Mouse (Mus musculus): ENCODE results near the gene Tbc1d22a. TPM values are rescaled to one million over a fixed set of nuclear protein-coding genes. Genes with fewer than 3 reads are reported as not detected.

Tbc1d22a gene
- polyA plus RNA-seq, 1 experiment from 2014 or later: 15.3 TPM

- Histone ChIP-seq H3K9ac (ENCODE audit: low read depth, low read length) (no peak overlapping the region), H3K4me2 (replicated peaks; ENCODE audit: low read depth) (no peak overlapping the region), H3K36me3 (ENCODE audit: control insufficient read depth, insufficient read depth) (peaks cover 8% of the 10 kb centered on the region; the same call in 1 of the 2 replicates), H3K27ac (ENCODE audit: low read depth, low read length) (no peak overlapping the region), H3K4me1 (replicated peaks; ENCODE audit: control insufficient read depth, insufficient read depth, low read length) (no peaks in the 10 kb centered on the region), H3K4me3 (ENCODE audit: low read depth, low read length) (no peak overlapping the region), H3K27me3 (replicated peaks; ENCODE audit: control insufficient read depth, insufficient read depth, low read length) (no peaks in the 10 kb centered on the region), H3K9me3 (ENCODE audit: control insufficient read depth) (no peaks in the 10 kb centered on the region)
- ATAC-seq: no peak
- WGBS: 76% methylated on average over 2 of the region's 2 CpGs
- TF ChIP-seq CTCF (IDR thresholded peaks at IDR 0.05; ENCODE audit: low read depth): no peak
These were observed 141.6 kb downstream of the Tbc1d22a start for GRCm38 (mm10) chr15:86355857-86356256.

- Histone ChIP-seq H3K9me3 (ENCODE audit: control insufficient read depth) (no peaks in the 10 kb centered on the region), H3K36me3 (ENCODE audit: control insufficient read depth, insufficient read depth) (no peaks in the 10 kb centered on the region), H3K27me3 (replicated peaks; ENCODE audit: control insufficient read depth, insufficient read depth, low read length) (no peaks in the 10 kb centered on the region), H3K27ac (ENCODE audit: low read depth, low read length) (no peak overlapping the region), H3K9ac (ENCODE audit: low read depth, low read length) (no peak overlapping the region), H3K4me1 (replicated peaks; ENCODE audit: control insufficient read depth, insufficient read depth, low read length) (no peaks in the 10 kb centered on the region), H3K4me2 (replicated peaks; ENCODE audit: low read depth) (no peak overlapping the region), H3K4me3 (ENCODE audit: low read depth, low read length) (no peak overlapping the region)
- no peak for ATAC-seq
- TF ChIP-seq CTCF (IDR thresholded peaks at IDR 0.05; ENCODE audit: low read depth): no peak
- 65% methylated on average over 3 of the region's 3 CpGs for WGBS
These were observed 146.1 kb downstream of the Tbc1d22a start for GRCm38 (mm10) chr15:86360376-86360775.

- TF ChIP-seq CTCF (IDR thresholded peaks at IDR 0.05; ENCODE audit: low read depth): no peak
- no peak for ATAC-seq
- WGBS: 83% methylated on average over 10 of the region's 10 CpGs
These were observed 148.3 kb downstream of the Tbc1d22a start for GRCm38 (mm10) chr15:86362306-86363150.

GRCm38 (mm10) chr15:86363841-86364295 is 149.6 kb downstream of the Tbc1d22a start:
- no peak for TF ChIP-seq CTCF (IDR thresholded peaks at IDR 0.05; ENCODE audit: low read depth)
- Histone ChIP-seq H3K9ac (ENCODE audit: low read depth, low read length) (no peak overlapping the region), H3K4me2 (replicated peaks; ENCODE audit: low read depth) (no peak overlapping the region), H3K27me3 (replicated peaks; ENCODE audit: control insufficient read depth, insufficient read depth, low read length) (no peaks in the 10 kb centered on the region), H3K4me3 (ENCODE audit: low read depth, low read length) (no peak overlapping the region), H3K9me3 (ENCODE audit: control insufficient read depth) (no peaks in the 10 kb centered on the region), H3K27ac (ENCODE audit: low read depth, low read length) (no peak overlapping the region), H3K4me1 (replicated peaks; ENCODE audit: control insufficient read depth, insufficient read depth, low read length) (no peaks in the 10 kb centered on the region), H3K36me3 (ENCODE audit: control insufficient read depth, insufficient read depth) (peaks cover 3% of the 10 kb centered on the region; the same call in 1 of the 2 replicates)
- WGBS: 90% methylated on average over 4 of the region's 4 CpGs
- no peak for ATAC-seq

More at GRCm38 (mm10) chr15:86362306-86363150, 148.3 kb downstream of the Tbc1d22a start:
- no peaks in the 10 kb centered on the region for H3K27me3 ChIP-seq (replicated peaks; ENCODE audit: control insufficient read depth, insufficient read depth, low read length)
- no peaks in the 10 kb centered on the region for H3K9me3 ChIP-seq (ENCODE audit: control insufficient read depth)
- no peak overlapping the region for H3K27ac ChIP-seq (ENCODE audit: low read depth, low read length)
- H3K4me3 ChIP-seq (ENCODE audit: low read depth, low read length): no peak overlapping the region
- peaks cover 3% of the 10 kb centered on the region; the same call in 1 of the 2 replicates for H3K36me3 ChIP-seq (ENCODE audit: control insufficient read depth, insufficient read depth)
- no peak overlapping the region for H3K9ac ChIP-seq (ENCODE audit: low read depth, low read length)
- H3K4me2 ChIP-seq (replicated peaks; ENCODE audit: low read depth): no peak overlapping the region
- no peaks in the 10 kb centered on the region for H3K4me1 ChIP-seq (replicated peaks; ENCODE audit: control insufficient read depth, insufficient read depth, low read length)

- 92% methylated on average over 10 of the region's 10 CpGs for WGBS
- ATAC-seq: no peak
- Histone ChIP-seq H3K4me3 (ENCODE audit: low read depth, low read length) (no peak overlapping the region), H3K9me3 (ENCODE audit: control insufficient read depth) (no peaks in the 10 kb centered on the region), H3K4me1 (replicated peaks; ENCODE audit: control insufficient read depth, insufficient read depth, low read length) (no peaks in the 10 kb centered on the region), H3K9ac (ENCODE audit: low read depth, low read length) (no peak overlapping the region), H3K36me3 (ENCODE audit: control insufficient read depth, insufficient read depth) (peaks cover 3% of the 10 kb centered on the region; the same call in 1 of the 2 replicates), H3K27me3 (replicated peaks; ENCODE audit: control insufficient read depth, insufficient read depth, low read length) (no peaks in the 10 kb centered on the region), H3K4me2 (replicated peaks; ENCODE audit: low read depth) (no peak overlapping the region), H3K27ac (ENCODE audit: low read depth, low read length) (no peak overlapping the region)
- TF ChIP-seq CTCF (IDR thresholded peaks at IDR 0.05; ENCODE audit: low read depth): no peak
These were observed 150.8 kb downstream of the Tbc1d22a start for GRCm38 (mm10) chr15:86364948-86365658.

- ATAC-seq: no peak
- Histone ChIP-seq H3K9ac (ENCODE audit: low read depth, low read length) (no peak overlapping the region), H3K4me1 (replicated peaks; ENCODE audit: control insufficient read depth, insufficient read depth, low read length) (no peaks in the 10 kb centered on the region), H3K4me3 (ENCODE audit: low read depth, low read length) (no peak overlapping the region), H3K27me3 (replicated peaks; ENCODE audit: control insufficient read depth, insufficient read depth, low read length) (no peaks in the 10 kb centered on the region), H3K4me2 (replicated peaks; ENCODE audit: low read depth) (no peak overlapping the region), H3K36me3 (ENCODE audit: control insufficient read depth, insufficient read depth) (peaks cover 3% of the 10 kb centered on the region; the same call in 1 of the 2 replicates), H3K9me3 (ENCODE audit: control insufficient read depth) (no peaks in the 10 kb centered on the region), H3K27ac (ENCODE audit: low read depth, low read length) (no peak overlapping the region)
- no peak for TF ChIP-seq CTCF (IDR thresholded peaks at IDR 0.05; ENCODE audit: low read depth)
- 78% methylated on average over 4 of the region's 4 CpGs for WGBS
These were observed 152.5 kb downstream of the Tbc1d22a start for GRCm38 (mm10) chr15:86366726-86367125.

Measured in intestine, postnatal 0 days (tissue).